Mouse (Mus musculus) brain, embryonic 14.5 days (tissue): Measurements from ENCODE around the gene Tmprss9.

Experiments used
- CTCF ChIP-seq: fragments of 200-500 bp; IDR thresholded peaks from 2 replicates; pipeline ENCODE4 v1.5.1; 2012; ENCODE audit warnings: inconsistent platforms, mild to moderate bottlenecking, moderate library complexity, borderline replicate concordance; ENCODE audit not compliant: insufficient read depth, insufficient read length; ENCODE audit errors: extremely low read depth
- POLR2A ChIP-seq: fragments of 200-500 bp; IDR thresholded peaks from 2 replicates; pipeline ENCODE4 v1.6.1; 2012; ENCODE audit warnings: mild to moderate bottlenecking, inconsistent platforms, borderline replicate concordance; ENCODE audit not compliant: poor library complexity, insufficient read depth, insufficient read length, severe bottlenecking; ENCODE audit errors: extremely low read depth

GRCm38 (mm10) chr10:80933421-80933979 lies 61.9 kb downstream of the Tmprss9 start:
- TF ChIP-seq CTCF (no peak), POLR2A (no peak)
